Mouse (Mus musculus) liver, postnatal 0 days (tissue): ENCODE measurements at regions not wholly inside any gene's neighbourhood (a gene's known extent, or its start where the extent isn't known, plus 50 kb on each side); places are given as distances from the start of the nearest gene placed in this dataset.

ENCODE experiments used
- ATAC-seq: fragments of 200-750 bp; cut with Nextera tagmentation; 2 replicates; pipeline ENCODE4 v1.8.0; 2017; ENCODE audit warnings: mild to moderate bottlenecking, moderate library complexity
- DNase-seq: peaks from one replicate; pipeline ENCODE4 v3.0.0-alpha.2; 2016
- H3K27ac ChIP-seq: fragments of 300-500 bp; sonication (generic); 2 replicates; pipeline ENCODE4 v1.5.1; 2014; ENCODE audit warnings: antibody characterized with exemption, moderate library complexity, mild to moderate bottlenecking, low read depth
- H3K27me3 ChIP-seq: fragments of 300-500 bp; sonication (generic); 2 replicates; pipeline ENCODE4 v1.6.1; 2014; ENCODE audit warnings: low read length, control low read depth, mixed read lengths; ENCODE audit not compliant: insufficient read depth
- H3K36me3 ChIP-seq: fragments of 300-500 bp; sonication (generic); replicated peaks from 2 replicates; pipeline ENCODE4 v1.6.1; 2014; ENCODE audit warnings: mild to moderate bottlenecking, control low read depth, low read length, moderate library complexity, mixed read lengths; ENCODE audit not compliant: insufficient read depth
- H3K4me1 ChIP-seq: fragments of 300-500 bp; sonication (generic); 2 replicates; pipeline ENCODE4 v1.6.1; 2014; ENCODE audit warnings: antibody characterized with exemption, mild to moderate bottlenecking, control low read depth; ENCODE audit not compliant: insufficient read depth
- H3K4me2 ChIP-seq: fragments of 300-500 bp; sonication (generic); 2 replicates; pipeline ENCODE4 v1.6.1; 2014; ENCODE audit warnings: low read depth, mild to moderate bottlenecking, low read length, moderate library complexity, mixed read lengths
- H3K4me3 ChIP-seq: fragments of 300-500 bp; sonication (generic); 2 replicates; pipeline ENCODE4 v1.5.1; 2014; ENCODE audit warnings: low read depth, low read length
- H3K9ac ChIP-seq: fragments of 300-500 bp; sonication (generic); replicated peaks from 2 replicates; pipeline ENCODE4 v1.6.1; 2014; ENCODE audit warnings: mild to moderate bottlenecking, moderate library complexity
- H3K9me3 ChIP-seq: fragments of 300-500 bp; sonication (generic); 2 replicates; pipeline ENCODE4 v1.6.1; 2016; ENCODE audit warnings: mild to moderate bottlenecking, control low read depth, low read length, mixed read lengths
- CTCF ChIP-seq: sonication (generic); IDR thresholded peaks from 2 replicates; pipeline ENCODE4 v1.5.1; 2016; ENCODE audit warnings: antibody characterized with exemption, low read depth
- EP300 ChIP-seq: IDR thresholded peaks from 2 replicates; pipeline ENCODE4 v1.6.1; 2016; ENCODE audit warnings: antibody characterized with exemption, low read depth, mild to moderate bottlenecking
- WGBS: fragments of 180-500 bp; shearing (Covaris S2); extraction: QIAGEN DNeasy Blood & Tissue Kit; methylation state at CpG from one replicate; pipeline ENCODE4 v1.1.7; 2014; ENCODE audit not compliant: insufficient replicate concordance; 5-methylcytosine and 5-hydroxymethylcytosine counted together

GRCm38 (mm10) chr5:5956716-5957115 is 207.6 kb upstream of the Steap1 start:
- ATAC-seq, result no peak
- no peaks in the 10 kb centered on the region for H3K36me3 ChIP-seq
- TF ChIP-seq CTCF (no peak), EP300 (no peak)
- H3K4me1 ChIP-seq, result no peaks in the 10 kb centered on the region
- H3K27me3 ChIP-seq, result no peaks in the 10 kb centered on the region
- no peak for DNase-seq
- 72% methylated on average over 2 of the region's 2 CpGs for WGBS
- no peaks in the 10 kb centered on the region for H3K9me3 ChIP-seq
- no peak overlapping the region for H3K4me3 ChIP-seq
- no peak overlapping the region for H3K9ac ChIP-seq
- H3K4me2 ChIP-seq, result no peak overlapping the region
- no peak overlapping the region for H3K27ac ChIP-seq

- ATAC-seq, result no peak
- H3K4me1 ChIP-seq, result no peaks in the 10 kb centered on the region
- no peak overlapping the region for H3K9ac ChIP-seq
- no peak overlapping the region for H3K27ac ChIP-seq
- no peaks in the 10 kb centered on the region for H3K9me3 ChIP-seq
- WGBS, result 69% methylated on average over 2 of the region's 2 CpGs
- H3K4me2 ChIP-seq, result no peak overlapping the region
- DNase-seq, result no peak
- no peaks in the 10 kb centered on the region for H3K27me3 ChIP-seq
- no peaks in the 10 kb centered on the region for H3K36me3 ChIP-seq
- H3K4me3 ChIP-seq, result no peak overlapping the region
- TF ChIP-seq CTCF, result no peak
- no peak for TF ChIP-seq EP300
Measured at GRCm38 (mm10) chr5:5955783-5956182, 206.7 kb upstream of the Steap1 start.

GRCm38 (mm10) chr5:5925796-5926195 is 176.7 kb upstream of the Steap1 start:
- no peak for DNase-seq
- no peaks in the 10 kb centered on the region for H3K9me3 ChIP-seq
- ATAC-seq, result no peak
- no peak overlapping the region for H3K27ac ChIP-seq
- H3K4me2 ChIP-seq, result no peak overlapping the region
- no peaks in the 10 kb centered on the region for H3K27me3 ChIP-seq
- no peak overlapping the region for H3K4me3 ChIP-seq
- 71% methylated on average over 3 of the region's 3 CpGs for WGBS
- no peak overlapping the region for H3K9ac ChIP-seq
- H3K36me3 ChIP-seq, result no peaks in the 10 kb centered on the region
- no peak for TF ChIP-seq EP300
- TF ChIP-seq CTCF, result no peak
- H3K4me1 ChIP-seq, result no peaks in the 10 kb centered on the region

GRCm38 (mm10) chr5:5916427-5916826 is 167.3 kb upstream of the Steap1 start:
- H3K27me3 ChIP-seq, result no peaks in the 10 kb centered on the region
- H3K36me3 ChIP-seq, result no peaks in the 10 kb centered on the region
- TF ChIP-seq CTCF, result no peak
- TF ChIP-seq EP300, result no peak
- WGBS, result 70% methylated on average over 1 of the region's 1 CpGs
- H3K4me1 ChIP-seq, result no peaks in the 10 kb centered on the region
- no peak overlapping the region for H3K4me2 ChIP-seq
- no peak overlapping the region for H3K27ac ChIP-seq
- H3K4me3 ChIP-seq, result no peak overlapping the region
- no peak for DNase-seq
- H3K9me3 ChIP-seq, result no peaks in the 10 kb centered on the region
- ATAC-seq, result no peak
- H3K9ac ChIP-seq, result no peak overlapping the region

- Histone ChIP-seq H3K4me2 (no peak overlapping the region), H3K9ac (no peak overlapping the region), H3K9me3 (no peaks in the 10 kb centered on the region), H3K36me3 (no peaks in the 10 kb centered on the region), H3K27me3 (no peaks in the 10 kb centered on the region), H3K4me3 (no peak overlapping the region), H3K4me1 (no peaks in the 10 kb centered on the region), H3K27ac (no peak overlapping the region)
- TF ChIP-seq CTCF (no peak), EP300 (no peak)
- DNase-seq (no peak), ATAC-seq (no peak)
- 51% methylated on average over 2 of the region's 2 CpGs for WGBS
Measured at GRCm38 (mm10) chr5:5889376-5889775, 140.2 kb upstream of the Steap1 start.

GRCm38 (mm10) chr5:5873425-5873824 is 124.3 kb upstream of the Steap1 start:
- DNase-seq (no peak), ATAC-seq (no peak)
- H3K27me3 ChIP-seq, result no peaks in the 10 kb centered on the region
- H3K36me3 ChIP-seq, result no peaks in the 10 kb centered on the region
- H3K4me1 ChIP-seq, result no peaks in the 10 kb centered on the region
- no peak overlapping the region for H3K4me2 ChIP-seq
- no peak overlapping the region for H3K9ac ChIP-seq
- no peak overlapping the region for H3K27ac ChIP-seq
- TF ChIP-seq CTCF, result no peak
- H3K4me3 ChIP-seq, result no peak overlapping the region
- 68% methylated on average over 5 of the region's 5 CpGs for WGBS
- no peaks in the 10 kb centered on the region for H3K9me3 ChIP-seq

GRCm38 (mm10) chr5:5856146-5856724 is 107.1 kb upstream of the Steap1 start:
- H3K4me1 ChIP-seq, result no peaks in the 10 kb centered on the region
- H3K9ac ChIP-seq, result no peak overlapping the region
- WGBS, result 70% methylated on average over 12 of the region's 12 CpGs
- H3K9me3 ChIP-seq, result no peaks in the 10 kb centered on the region
- no peak overlapping the region for H3K4me3 ChIP-seq
- no peak overlapping the region for H3K4me2 ChIP-seq
- no peaks in the 10 kb centered on the region for H3K27me3 ChIP-seq
- ATAC-seq (no peak), DNase-seq (no peak)
- TF ChIP-seq EP300 (no peak), CTCF (no peak)
- no peak overlapping the region for H3K27ac ChIP-seq
- no peaks in the 10 kb centered on the region for H3K36me3 ChIP-seq
